Mouse (Mus musculus) hindbrain, embryonic 11.5 days (tissue): ENCODE measurements at regions not wholly inside any gene's neighbourhood (a gene's known extent, or its start where the extent isn't known, plus 50 kb on each side); places are given as distances from the start of the nearest gene placed in this dataset.

Experiments used
- ATAC-seq: fragments of 200-750 bp; cut with Nextera tagmentation; 2 replicates; pipeline ENCODE4 v1.8.0; 2017; ENCODE audit warnings: mild to moderate bottlenecking, moderate TSS enrichment, moderate library complexity; ENCODE audit not compliant: low FRiP score
- DNase-seq: peaks from one replicate; pipeline ENCODE4 v3.0.0-alpha.2; 2015; ENCODE audit warnings: low spot score
- H3K27ac ChIP-seq: fragments of 300-500 bp; sonication (generic); 2 replicates; pipeline ENCODE4 v1.5.1; 2014; ENCODE audit warnings: mild to moderate bottlenecking, low read depth, low read length
- H3K27me3 ChIP-seq: fragments of 300-500 bp; sonication (generic); 2 replicates; pipeline ENCODE4 v1.6.1; 2014; ENCODE audit warnings: mild to moderate bottlenecking, low read length, moderate library complexity, mixed read lengths; ENCODE audit not compliant: control insufficient read depth, insufficient read depth
- H3K36me3 ChIP-seq: fragments of 300-500 bp; sonication (generic); 2 replicates; pipeline ENCODE4 v1.6.1; 2014; ENCODE audit warnings: mild to moderate bottlenecking, low read length, moderate library complexity, mixed read lengths; ENCODE audit not compliant: control insufficient read depth, insufficient read depth
- H3K4me1 ChIP-seq: fragments of 300-500 bp; sonication (generic); replicated peaks from 2 replicates; pipeline ENCODE4 v1.6.1; 2014; ENCODE audit warnings: low read length, mixed read lengths; ENCODE audit not compliant: control insufficient read depth, insufficient read depth
- H3K4me2 ChIP-seq: fragments of 300-500 bp; sonication (generic); replicated peaks from 2 replicates; pipeline ENCODE4 v1.6.1; 2014; ENCODE audit warnings: mild to moderate bottlenecking, low read depth, low read length
- H3K4me3 ChIP-seq: fragments of 300-500 bp; sonication (generic); 2 replicates; pipeline ENCODE4 v1.5.1; 2014; ENCODE audit warnings: low read depth, low read length
- H3K9ac ChIP-seq: fragments of 300-500 bp; sonication (generic); 2 replicates; pipeline ENCODE4 v1.6.1; 2014; ENCODE audit warnings: low read depth, low read length
- H3K9me3 ChIP-seq: fragments of 300-500 bp; sonication (generic); 2 replicates; pipeline ENCODE4 v1.6.1; 2016; ENCODE audit warnings: low read length; ENCODE audit not compliant: control insufficient read depth
- WGBS: fragments of 180-500 bp; shearing (Covaris S2); extraction: QIAGEN DNeasy Blood & Tissue Kit; methylation state at CpG from one replicate; pipeline ENCODE4 v1.1.7; 2014; 5-methylcytosine and 5-hydroxymethylcytosine counted together

- no peaks in the 10 kb centered on the region for H3K36me3 ChIP-seq
- no peaks in the 10 kb centered on the region for H3K4me1 ChIP-seq
- no peaks in the 10 kb centered on the region for H3K27me3 ChIP-seq
- no peak overlapping the region for H3K9ac ChIP-seq
- no peak overlapping the region for H3K4me2 ChIP-seq
- DNase-seq (no peak), ATAC-seq (no peak)
- no peaks in the 10 kb centered on the region for H3K9me3 ChIP-seq
- no peak overlapping the region for H3K4me3 ChIP-seq
- no peak overlapping the region for H3K27ac ChIP-seq
- 71% methylated on average over 2 of the region's 2 CpGs for WGBS
Measured at GRCm38 (mm10) chr2:101021515-101021914, 603.0 kb upstream of the Rag2 start.

- DNase-seq (no peak), ATAC-seq (no peak)
- 89% methylated on average over 3 of the region's 3 CpGs for WGBS
- Histone ChIP-seq H3K27ac (no peak overlapping the region), H3K4me2 (no peak overlapping the region), H3K27me3 (no peaks in the 10 kb centered on the region), H3K4me1 (no peaks in the 10 kb centered on the region), H3K9ac (no peak overlapping the region), H3K4me3 (no peak overlapping the region), H3K9me3 (no peaks in the 10 kb centered on the region), H3K36me3 (no peaks in the 10 kb centered on the region)
Measured at GRCm38 (mm10) chr2:101043050-101043449, 581.5 kb upstream of the Rag2 start.

- no peak for ATAC-seq
- H3K4me1 ChIP-seq = no peaks in the 10 kb centered on the region
- no peak overlapping the region for H3K9ac ChIP-seq
- no peaks in the 10 kb centered on the region for H3K36me3 ChIP-seq
- 67% methylated on average over 4 of the region's 4 CpGs for WGBS
- H3K4me2 ChIP-seq = no peak overlapping the region
- no peaks in the 10 kb centered on the region for H3K9me3 ChIP-seq
- H3K27me3 ChIP-seq = no peaks in the 10 kb centered on the region
- H3K27ac ChIP-seq = no peak overlapping the region
- DNase-seq = no peak
- H3K4me3 ChIP-seq = no peak overlapping the region
Measured at GRCm38 (mm10) chr2:101062939-101063338, 561.6 kb upstream of the Rag2 start.

GRCm38 (mm10) chr2:101074990-101075389 lies 549.5 kb upstream of the Rag2 start:
- Histone ChIP-seq H3K9me3 (no peaks in the 10 kb centered on the region), H3K27me3 (no peaks in the 10 kb centered on the region), H3K36me3 (no peaks in the 10 kb centered on the region), H3K4me2 (no peak overlapping the region), H3K27ac (no peak overlapping the region), H3K4me1 (no peaks in the 10 kb centered on the region), H3K4me3 (no peak overlapping the region), H3K9ac (no peak overlapping the region)
- DNase-seq (no peak), ATAC-seq (no peak)

GRCm38 (mm10) chr2:101080231-101080630 lies 544.3 kb upstream of the Rag2 start:
- Histone ChIP-seq H3K27ac (no peak overlapping the region), H3K27me3 (no peaks in the 10 kb centered on the region), H3K9me3 (no peaks in the 10 kb centered on the region), H3K36me3 (no peaks in the 10 kb centered on the region), H3K4me2 (no peak overlapping the region), H3K9ac (no peak overlapping the region), H3K4me3 (no peak overlapping the region), H3K4me1 (no peaks in the 10 kb centered on the region)
- ATAC-seq (no peak), DNase-seq (no peak)
- 69% methylated on average over 1 of the region's 1 CpGs for WGBS

- Histone ChIP-seq H3K4me2 (no peak overlapping the region), H3K4me3 (no peak overlapping the region)
- DNase-seq = no peak
Measured at GRCm38 (mm10) chr2:101083813-101084212, 540.7 kb upstream of the Rag2 start.

GRCm38 (mm10) chr2:101084648-101085047 lies 539.9 kb upstream of the Rag2 start:
- Histone ChIP-seq H3K9me3 (no peaks in the 10 kb centered on the region), H3K36me3 (no peaks in the 10 kb centered on the region), H3K4me2 (no peak overlapping the region), H3K27me3 (no peaks in the 10 kb centered on the region), H3K9ac (no peak overlapping the region), H3K4me1 (no peaks in the 10 kb centered on the region), H3K4me3 (no peak overlapping the region), H3K27ac (no peak overlapping the region)
- ATAC-seq (no peak), DNase-seq (no peak)
- 94% methylated on average over 1 of the region's 1 CpGs for WGBS

More at GRCm38 (mm10) chr2:101083813-101084212, 540.7 kb upstream of the Rag2 start:
- H3K27ac ChIP-seq = no peak overlapping the region
- no peak for ATAC-seq
- H3K4me1 ChIP-seq = no peaks in the 10 kb centered on the region
- no peak overlapping the region for H3K9ac ChIP-seq
- H3K27me3 ChIP-seq = no peaks in the 10 kb centered on the region
- no peaks in the 10 kb centered on the region for H3K36me3 ChIP-seq
- H3K9me3 ChIP-seq = no peaks in the 10 kb centered on the region

- no peaks in the 10 kb centered on the region for H3K27me3 ChIP-seq
Measured at GRCm38 (mm10) chr2:101107183-101107872, 517.2 kb upstream of the Rag2 start.

GRCm38 (mm10) chr2:101136867-101137266 lies 487.7 kb upstream of the Rag2 start:
- no peak for ATAC-seq
- no peak for DNase-seq
- no peaks in the 10 kb centered on the region for H3K4me1 ChIP-seq
- H3K4me3 ChIP-seq = no peak overlapping the region
- H3K36me3 ChIP-seq = no peaks in the 10 kb centered on the region
- no peaks in the 10 kb centered on the region for H3K9me3 ChIP-seq
- H3K4me2 ChIP-seq = no peak overlapping the region
- WGBS = 24% methylated on average over 1 of the region's 1 CpGs
- no peak overlapping the region for H3K27ac ChIP-seq
- no peak overlapping the region for H3K9ac ChIP-seq
- no peaks in the 10 kb centered on the region for H3K27me3 ChIP-seq

More at GRCm38 (mm10) chr2:101107183-101107872, 517.2 kb upstream of the Rag2 start:
- H3K36me3 ChIP-seq = no peaks in the 10 kb centered on the region
- H3K27ac ChIP-seq = no peak overlapping the region
- no peaks in the 10 kb centered on the region for H3K4me1 ChIP-seq
- ATAC-seq (no peak), DNase-seq (no peak)
- H3K4me2 ChIP-seq = no peak overlapping the region
- no peaks in the 10 kb centered on the region for H3K9me3 ChIP-seq
- H3K9ac ChIP-seq = no peak overlapping the region
- WGBS = 83% methylated on average over 1 of the region's 1 CpGs
- no peak overlapping the region for H3K4me3 ChIP-seq
